Mouse (Mus musculus) cortical plate, adult 2 months (tissue): ENCODE measurements around the gene C1qtnf2.

Experiments used
- CTCF ChIP-seq: fragments of 200-500 bp; IDR thresholded peaks from 2 replicates; pipeline ENCODE4 v1.5.1; 2011; ENCODE audit warnings: mild to moderate bottlenecking, control low read depth, low read length; ENCODE audit not compliant: insufficient read depth; ENCODE audit errors: extremely low read depth
- POLR2A ChIP-seq: fragments of 200-500 bp; IDR thresholded peaks from 2 replicates; pipeline ENCODE4 v1.6.1; 2011; ENCODE audit warnings: mild to moderate bottlenecking, low read length, control low read depth; ENCODE audit not compliant: insufficient read depth; ENCODE audit errors: extremely low read depth

GRCm38 (mm10) chr11:43520521-43520920 is 46.4 kb downstream of the C1qtnf2 start:
- TF ChIP-seq CTCF (no peak), POLR2A (no peak)
